Mouse (Mus musculus) cerebellum, adult 2 months (tissue): Measurements from ENCODE around the gene Ccdc28b. TPM values are rescaled to one million over a fixed set of nuclear protein-coding genes. Genes with fewer than 3 reads are reported as not detected.

Source experiments
- DNase-seq, 2 experiments: peaks; one replicate each; pipeline ENCODE4 v3.0.0; 2021
- H3K27ac ChIP-seq: fragments of 200-500 bp; 2 replicates; pipeline ENCODE4 v1.5.1; 2012; ENCODE audit warnings: low read length, control low read depth, inconsistent platforms; ENCODE audit not compliant: insufficient read depth
- H3K27me3 ChIP-seq: fragments of 200-500 bp; 2 replicates; pipeline ENCODE4 v1.6.1; 2012; ENCODE audit warnings: inconsistent platforms, mild to moderate bottlenecking, low read length, moderate library complexity; ENCODE audit not compliant: control insufficient read depth, insufficient read depth
- H3K4me1 ChIP-seq: fragments of 200-500 bp; 2 replicates; pipeline ENCODE4 v1.6.1; 2011; ENCODE audit warnings: low read length; ENCODE audit not compliant: control insufficient read depth, insufficient read depth
- H3K4me3 ChIP-seq: fragments of 200-500 bp; replicated peaks from 2 replicates; pipeline ENCODE3; 2011; ENCODE audit warnings: mild to moderate bottlenecking, low read depth, low read length, control low read depth; ENCODE audit not compliant: insufficient read depth
- CTCF ChIP-seq: fragments of 200-500 bp; IDR thresholded peaks from 2 replicates; pipeline ENCODE4 v1.5.1; 2011; ENCODE audit warnings: low read depth, mild to moderate bottlenecking, control low read depth, low read length, moderate library complexity, borderline replicate concordance; ENCODE audit not compliant: insufficient read depth
- POLR2A ChIP-seq: fragments of 200-500 bp; IDR thresholded peaks from 2 replicates; pipeline ENCODE4 v1.6.1; 2011; ENCODE audit warnings: low read length, control low read depth, borderline replicate concordance; ENCODE audit not compliant: insufficient read depth
- WGBS: fragments of 180-500 bp; shearing (Covaris S2); methylation state at CpG from one replicate; pipeline ENCODE4 v1.1.7; 2018; 5-methylcytosine and 5-hydroxymethylcytosine counted together
- polyA plus RNA-seq: library from polyadenylated mRNA; depleted of rRNA; stranded (reverse); fragments of >200 nt; gene quantifications from 2 replicates; pipeline ENCODE4 v1.2.3, GENCODE M21; 2012

The Ccdc28b gene
- polyA plus RNA-seq, 1 experiment, result 184 TPM

DNA sequence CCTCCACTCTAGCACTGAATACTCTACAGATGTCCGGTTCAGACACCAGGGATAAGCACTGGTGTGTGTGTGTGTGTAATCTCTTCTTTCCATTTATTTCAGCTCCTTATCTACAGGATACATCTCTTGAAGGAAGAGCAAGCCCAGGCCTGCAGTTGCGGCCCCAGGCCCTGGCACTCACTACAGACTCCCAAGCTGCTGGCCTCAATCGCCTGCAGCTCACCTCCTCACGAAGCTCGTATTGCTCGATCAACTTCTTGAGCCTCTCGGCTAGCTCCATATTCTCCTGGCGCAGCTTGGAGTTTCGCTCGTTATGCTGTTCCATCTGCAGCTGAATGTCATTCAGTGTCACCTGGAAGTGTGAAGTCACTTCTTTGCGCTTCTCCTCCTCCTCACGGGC, 8.1 kb upstream of the Ccdc28b start:
- Histone ChIP-seq H3K27me3 (no peaks in the 10 kb centered on the region), H3K4me3 (no peak overlapping the region), H3K27ac (no peak overlapping the region), H3K4me1 (peaks cover 10% of the 10 kb centered on the region; the same call in 1 of the 2 replicates)
- WGBS, result 88% methylated on average over 12 of the region's 12 CpGs
- DNase-seq, result no peak
- no peak for TF ChIP-seq POLR2A
- TF ChIP-seq CTCF, result no peak

DNA sequence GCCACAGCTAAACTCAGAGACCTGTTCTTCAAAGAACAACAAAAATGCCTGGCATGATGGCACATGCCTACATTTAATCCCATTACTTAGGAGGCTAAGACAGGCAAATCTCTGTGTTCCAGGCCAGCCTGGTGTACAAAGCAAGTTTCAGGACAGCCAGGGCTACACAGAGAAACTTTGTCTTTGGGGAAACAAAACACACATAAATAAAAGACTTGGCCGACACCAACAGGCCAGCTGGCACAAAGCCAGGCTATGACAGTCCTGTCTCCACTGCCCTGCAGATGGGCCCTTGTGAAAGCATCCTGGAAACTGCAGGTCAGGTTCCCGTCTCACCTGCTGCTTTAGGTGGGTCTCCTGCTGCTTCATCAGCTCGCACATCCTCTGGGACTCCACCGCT, 7.2 kb upstream of the Ccdc28b start:
- 10% methylated on average over 4 of the region's 4 CpGs for WGBS
- H3K4me3 ChIP-seq, result no peak overlapping the region
- peak overlapping the region; percentile 20; the same call in 1 of the 2 replicates for H3K27ac ChIP-seq
- H3K27me3 ChIP-seq, result no peaks in the 10 kb centered on the region
- peaks cover 10% of the 10 kb centered on the region; the same call in 1 of the 2 replicates for H3K4me1 ChIP-seq
- DNase-seq, result peak in 1 of 2 experiments; percentile 50
- TF ChIP-seq CTCF (no peak), POLR2A (no peak)

DNA sequence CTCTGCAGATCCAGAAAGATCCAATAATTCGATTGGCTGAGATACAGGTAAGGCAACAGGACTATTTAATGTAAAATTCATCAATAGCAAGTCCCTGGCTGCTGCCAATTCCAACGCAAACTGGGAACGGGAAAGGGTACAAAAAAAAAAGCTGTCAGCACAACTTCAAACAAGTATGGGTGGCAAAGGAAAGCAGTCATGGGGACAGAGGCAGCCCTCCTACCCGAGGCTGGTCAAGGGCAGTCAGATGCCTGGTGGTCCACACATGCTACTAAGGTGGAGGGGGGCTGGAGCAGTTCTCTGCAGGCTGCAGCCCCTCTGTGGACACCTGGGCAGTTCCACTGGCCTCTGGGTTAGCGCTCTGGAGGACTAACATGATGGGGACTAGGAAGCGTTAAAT, 2.3 kb upstream of the Ccdc28b start:
- Histone ChIP-seq H3K27ac (no peak overlapping the region), H3K4me3 (no peak overlapping the region), H3K4me1 (peaks cover 8% of the 10 kb centered on the region; the same call in 1 of the 2 replicates), H3K27me3 (no peaks in the 10 kb centered on the region)
- no peak for DNase-seq
- whole genome bisulfite sequencing, result 67% methylated on average over 6 of the region's 6 CpGs
- TF ChIP-seq CTCF (no peak), POLR2A (no peak)

DNA sequence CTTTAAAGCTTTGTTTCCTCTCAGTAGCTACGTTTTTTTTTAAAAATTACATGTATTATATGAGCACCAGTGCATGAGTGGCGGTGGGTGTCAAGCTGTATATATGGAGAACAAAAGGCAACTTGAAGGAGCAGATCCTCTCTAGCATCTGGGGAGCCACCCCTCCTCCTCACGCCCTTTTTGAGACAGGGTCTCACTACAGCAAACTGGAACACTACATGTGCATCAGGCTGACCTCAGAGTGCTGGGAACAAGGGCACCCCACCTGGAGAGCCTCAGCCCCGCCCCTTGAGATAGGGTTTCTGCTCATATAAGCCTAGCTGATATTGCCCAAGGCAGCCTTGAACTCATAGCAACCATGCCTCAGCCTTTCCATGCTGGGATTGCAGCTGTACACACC, 1.7 kb upstream of the Ccdc28b start:
- no peak for DNase-seq
- 44% methylated on average over 4 of the region's 4 CpGs for WGBS
- H3K27me3 ChIP-seq, result no peaks in the 10 kb centered on the region
- peak overlapping the region; percentile 83; the same call in 1 of the 2 replicates for H3K27ac ChIP-seq
- H3K4me3 ChIP-seq, result no peak overlapping the region
- TF ChIP-seq POLR2A, result no peak
- no peak for TF ChIP-seq CTCF
- H3K4me1 ChIP-seq, result peaks cover 13% of the 10 kb centered on the region

DNA sequence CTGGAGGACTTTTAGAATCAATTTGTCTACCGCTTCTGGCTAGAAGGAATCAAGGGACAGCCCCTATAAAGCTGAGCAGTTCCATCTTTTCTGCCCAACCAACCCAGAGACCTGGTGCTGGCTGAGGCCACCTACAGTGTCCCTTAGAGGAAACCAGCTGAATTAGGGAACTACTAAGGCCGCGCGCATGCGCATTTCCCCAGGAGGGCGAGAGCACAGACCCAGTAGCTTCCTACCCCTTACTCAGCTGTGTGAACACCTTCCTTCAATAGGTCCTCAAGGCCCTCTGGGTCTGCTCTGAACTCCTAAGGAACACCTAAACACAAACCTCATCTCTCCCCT, 1.3 kb upstream of the Ccdc28b start:
- Histone ChIP-seq H3K4me1 (peaks cover 15% of the 10 kb centered on the region), H3K27me3 (no peaks in the 10 kb centered on the region), H3K27ac (peak overlapping the region; percentile 83), H3K4me3 (peak overlapping the region; percentile 98)
- TF ChIP-seq CTCF (no peak), POLR2A (peak; percentile 18; the same call in 1 of the 2 replicates)
- peak; percentile 74 to 76 for DNase-seq
- 1% methylated on average over 6 of the region's 6 CpGs for WGBS

DNA sequence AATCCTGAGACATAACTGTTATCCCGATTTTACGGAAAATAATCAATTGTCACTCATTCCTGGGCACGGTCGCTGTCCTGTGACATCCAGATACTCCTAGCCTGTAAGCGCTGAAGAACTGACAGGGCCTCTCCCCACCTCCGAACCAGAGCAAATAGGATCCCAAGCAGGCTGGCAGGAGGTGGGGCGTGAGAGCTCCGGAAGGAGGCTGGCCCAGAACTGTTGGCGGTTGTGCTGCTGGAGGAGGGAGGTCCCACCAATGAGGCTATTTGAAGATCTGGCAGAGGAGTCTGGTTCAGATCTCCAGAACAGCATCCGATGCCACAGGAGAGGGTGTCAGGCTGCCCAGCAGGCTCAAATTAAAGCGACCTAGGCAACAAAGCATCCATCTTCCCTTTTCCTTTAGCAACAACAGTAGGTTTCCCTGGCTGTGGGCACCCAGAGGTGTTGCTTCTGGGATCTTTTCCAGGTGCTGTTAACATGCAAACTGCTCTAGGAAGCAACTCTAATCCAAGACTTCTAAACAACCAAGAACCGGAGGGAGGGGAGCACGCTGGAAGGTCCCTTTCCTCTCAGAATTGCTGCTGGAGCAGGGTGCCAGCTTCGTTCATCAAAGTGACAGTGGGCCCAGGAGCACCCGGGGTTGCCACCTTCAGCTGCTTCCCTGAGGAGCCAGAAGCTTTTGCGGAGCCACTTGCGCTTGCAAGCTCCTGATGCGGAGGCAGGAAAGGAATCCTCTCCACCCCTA, 708 bp upstream of the Ccdc28b start:
- peak overlapping the region; percentile 98 for H3K4me3 ChIP-seq
- under 1% methylated on average over 18 of the region's 18 CpGs for WGBS
- H3K27me3 ChIP-seq, result no peaks in the 10 kb centered on the region
- TF ChIP-seq POLR2A (peak; percentile 94; the same call in 1 of the 2 replicates), CTCF (no peak)
- DNase-seq, result peak; percentile 91 to 97
- H3K27ac ChIP-seq, result peak overlapping the region; percentile 92
- H3K4me1 ChIP-seq, result peaks cover 15% of the 10 kb centered on the region

DNA sequence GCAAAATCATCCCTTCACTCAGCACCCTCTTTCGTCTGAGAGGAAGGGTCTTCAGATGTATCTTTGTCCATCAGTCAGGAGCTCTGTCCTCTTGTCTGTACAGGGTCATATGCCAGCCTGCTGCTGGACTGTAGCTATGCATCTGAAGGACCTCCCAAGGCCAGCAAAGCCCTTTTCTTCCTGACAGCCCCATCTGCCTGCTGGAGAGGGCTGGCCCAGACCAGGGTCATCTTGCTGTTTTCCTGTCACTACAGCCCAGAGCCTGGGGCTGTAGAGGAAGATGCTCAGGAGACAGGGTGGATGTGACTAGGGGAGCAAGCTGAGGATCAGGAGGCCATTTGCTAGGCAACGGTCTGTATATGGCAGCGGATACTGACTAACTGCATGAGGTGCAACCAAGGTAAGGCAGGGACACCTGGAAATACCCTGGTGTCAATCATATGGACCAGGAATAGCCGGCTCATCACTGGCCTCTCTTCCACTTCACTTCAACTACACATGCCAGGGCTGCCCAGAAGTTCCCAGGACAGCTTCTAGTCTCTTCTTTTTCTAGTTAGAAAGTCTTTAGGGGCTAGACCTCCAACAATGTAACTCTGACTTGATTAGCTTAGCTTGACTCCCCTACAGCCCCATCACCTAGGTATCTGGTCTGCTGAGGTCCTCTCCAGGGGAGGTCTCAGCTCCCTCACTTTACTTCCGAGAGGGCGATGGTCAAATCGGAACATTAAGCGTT, 778 bp downstream of the Ccdc28b start:
- Histone ChIP-seq H3K4me1 (peaks cover 18% of the 10 kb centered on the region), H3K27ac (peak overlapping the region; percentile 90), H3K27me3 (no peaks in the 10 kb centered on the region), H3K4me3 (peak overlapping the region; percentile 98)
- peak; percentile 54 to 64 for DNase-seq
- WGBS, result 4% methylated on average over 8 of the region's 8 CpGs
- no peak for TF ChIP-seq CTCF
- peak; percentile 26; the same call in 1 of the 2 replicates for TF ChIP-seq POLR2A

DNA sequence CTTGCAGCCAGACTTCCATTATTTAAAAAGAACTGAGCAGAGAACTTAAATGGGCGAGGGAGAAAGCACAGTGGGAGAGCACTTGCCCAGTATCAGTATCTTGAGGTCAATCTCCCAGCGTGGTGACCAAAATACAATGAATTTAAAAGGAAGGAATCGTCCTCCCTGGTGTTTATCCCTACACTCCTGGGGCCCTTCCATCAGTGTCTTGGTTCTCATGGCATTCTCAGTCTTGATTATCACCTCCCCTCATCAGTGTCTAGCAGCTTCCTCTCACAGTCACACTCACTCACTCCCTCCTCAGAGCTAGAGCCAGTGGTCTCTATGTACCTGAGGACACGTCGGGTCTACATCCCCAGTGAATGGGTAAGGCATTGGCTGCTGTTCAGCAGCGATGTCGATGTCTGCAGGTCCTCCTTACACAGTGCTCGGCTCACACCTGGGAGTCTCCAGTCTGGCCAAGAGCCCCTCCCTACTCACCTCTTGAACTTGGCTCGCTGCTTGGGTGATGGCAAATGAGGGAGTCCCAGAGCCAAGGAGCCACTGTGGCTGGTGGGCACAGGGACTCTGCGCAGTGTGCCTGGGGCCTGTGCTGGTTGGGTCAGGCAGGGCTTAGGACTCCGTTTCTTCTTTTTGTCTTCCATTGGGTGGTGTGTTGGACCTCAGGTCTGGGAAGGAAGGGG, 1.5 kb downstream of the Ccdc28b start:
- H3K27me3 ChIP-seq, result no peaks in the 10 kb centered on the region
- peak overlapping the region; percentile 98 for H3K4me3 ChIP-seq
- peaks cover 18% of the 10 kb centered on the region for H3K4me1 ChIP-seq
- WGBS, result 8% methylated on average over 11 of the region's 11 CpGs
- peak overlapping the region; percentile 90 for H3K27ac ChIP-seq
- peak in 1 of 2 experiments; percentile 71 for DNase-seq
- TF ChIP-seq CTCF (no peak), POLR2A (0 out of 2 replicates have a peak, but pooled peaks have one; percentile 12)
